Mouse (Mus musculus): ENCODE measurements around the gene Tcstv3.
"Not testable (repeated sequence)": the region's sequence is repeated elsewhere in the genome, so short reads cannot be mapped to it uniquely, and the experiment has no call there.

Tcstv3 gene

GRCm38 (mm10) chr13:120316578-120316977 is at the start of gene Tcstv3:
TSS of gene Tcstv3 (plus strand) at chr13:120316878.
- not testable (repeated sequence) for DNase-seq

DNA sequence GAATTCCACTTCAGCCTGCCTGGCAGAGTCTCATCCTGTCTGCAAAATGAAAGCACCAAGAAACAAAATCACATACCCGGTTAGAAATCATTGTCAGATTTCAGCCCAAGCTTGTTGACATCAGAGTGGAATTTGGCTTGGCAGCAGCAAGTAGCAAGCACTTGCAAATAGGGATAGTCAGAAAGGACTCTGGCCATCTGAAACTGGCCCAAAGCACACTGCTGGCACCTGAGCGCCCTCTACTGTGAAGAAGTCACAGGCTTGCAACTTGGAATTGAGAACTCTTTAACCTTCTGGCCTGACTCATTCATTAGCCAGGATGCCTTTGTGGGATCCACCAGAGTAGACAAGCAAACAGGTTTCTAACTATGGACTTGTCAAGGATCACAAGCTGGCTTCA is 38.8 kb upstream of the Tcstv3 start:
- DNase-seq = not testable (repeated sequence)

- DNase-seq = no peak
Observed at GRCm38 (mm10) chr13:120278784-120279183, 37.9 kb upstream of the Tcstv3 start.

GRCm38 (mm10) chr13:120299324-120299894 is 17.3 kb upstream of the Tcstv3 start:
- DNase-seq = no peak

DNA sequence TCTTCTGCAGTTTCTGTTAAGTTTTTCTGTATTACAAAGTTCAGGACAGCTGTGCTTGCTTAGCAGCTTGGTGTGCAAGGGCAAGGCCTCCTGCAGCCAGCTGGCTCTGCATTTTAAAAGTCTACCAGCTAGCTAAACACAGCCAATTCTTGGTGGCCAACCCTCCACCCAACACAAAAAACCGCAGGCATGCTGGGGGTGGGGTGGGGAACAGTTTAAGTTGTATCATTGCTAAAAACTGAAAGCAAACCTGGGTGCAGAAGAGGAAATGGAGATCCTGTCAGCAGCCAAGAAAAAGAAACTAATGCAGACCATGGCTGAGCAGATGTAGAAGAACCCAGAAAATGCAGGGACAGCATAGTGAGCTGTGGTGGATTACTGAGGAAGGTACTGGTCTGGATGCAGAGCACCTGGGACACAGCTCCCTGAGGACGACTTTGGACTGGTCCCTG is 16.7 kb upstream of the Tcstv3 start, which contains the start of gene BC147527:
Gene BC147527, plus strand, starts transcription at position 402 of the 452 bp plus-strand sequence.
- DNase-seq = no peak

DNA sequence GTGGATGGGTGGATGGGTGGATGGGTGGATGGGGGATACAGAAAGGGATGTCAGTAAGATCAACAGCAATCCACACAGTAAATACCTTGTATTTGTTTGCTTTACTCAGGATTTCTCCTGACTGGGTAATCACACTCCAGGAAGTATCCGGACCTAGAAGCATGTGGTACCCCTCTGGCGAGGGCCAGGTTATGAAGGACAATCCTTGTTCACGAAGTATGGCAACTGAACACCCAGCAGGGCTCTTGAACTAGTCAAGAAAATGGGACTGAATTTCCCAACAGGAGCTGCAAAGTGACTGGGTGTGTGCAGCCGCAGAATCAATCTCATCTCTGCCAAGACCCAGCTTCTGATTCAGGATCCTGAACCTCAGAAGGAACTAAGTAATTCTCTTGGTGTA is 15.8 kb upstream of the Tcstv3 start:
- DNase-seq = no peak

- no peak for DNase-seq
Observed at GRCm38 (mm10) chr13:120310749-120311148, 5.9 kb upstream of the Tcstv3 start.

DNA sequence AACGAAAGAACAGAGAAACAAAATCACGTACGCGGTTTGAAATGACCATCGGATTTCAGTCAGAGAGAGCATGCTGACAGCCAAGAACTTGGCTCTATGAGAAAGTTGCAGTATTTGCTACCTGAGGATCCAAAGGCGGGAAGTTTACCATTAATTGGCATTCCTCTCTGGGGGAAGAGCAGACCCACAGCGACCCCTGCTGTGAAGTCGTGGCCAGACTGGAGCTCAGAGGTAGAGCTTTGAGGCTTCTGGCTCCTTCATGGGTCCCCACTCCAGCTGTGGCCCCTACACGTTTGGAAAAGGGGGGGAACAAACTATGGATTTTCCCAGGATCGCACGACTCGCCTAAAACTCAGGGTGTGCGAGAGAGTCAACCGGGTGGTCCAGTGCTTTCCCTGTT is 3.1 kb upstream of the Tcstv3 start:
- DNase-seq = no peak

DNA sequence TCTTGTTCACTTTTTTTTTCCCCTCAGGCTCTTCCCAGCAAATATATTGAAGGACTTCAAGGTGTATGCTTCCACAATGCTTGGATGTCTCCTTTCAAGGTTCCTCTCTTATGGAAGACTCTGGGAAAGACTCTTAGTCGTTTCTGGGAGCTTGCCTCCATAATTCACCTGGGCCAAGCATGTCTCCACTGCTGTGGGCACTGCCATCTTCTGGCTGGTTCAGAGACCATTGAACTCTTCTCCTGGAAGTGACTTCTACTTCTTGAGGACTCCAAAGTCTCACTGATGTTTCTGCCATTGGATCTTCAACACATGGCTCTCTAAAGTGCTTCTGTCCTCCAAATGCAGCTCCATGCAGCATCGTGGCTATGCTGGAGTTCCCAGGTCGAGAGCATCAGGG is 3.5 kb downstream of the Tcstv3 start:
- no peak for DNase-seq

DNA sequence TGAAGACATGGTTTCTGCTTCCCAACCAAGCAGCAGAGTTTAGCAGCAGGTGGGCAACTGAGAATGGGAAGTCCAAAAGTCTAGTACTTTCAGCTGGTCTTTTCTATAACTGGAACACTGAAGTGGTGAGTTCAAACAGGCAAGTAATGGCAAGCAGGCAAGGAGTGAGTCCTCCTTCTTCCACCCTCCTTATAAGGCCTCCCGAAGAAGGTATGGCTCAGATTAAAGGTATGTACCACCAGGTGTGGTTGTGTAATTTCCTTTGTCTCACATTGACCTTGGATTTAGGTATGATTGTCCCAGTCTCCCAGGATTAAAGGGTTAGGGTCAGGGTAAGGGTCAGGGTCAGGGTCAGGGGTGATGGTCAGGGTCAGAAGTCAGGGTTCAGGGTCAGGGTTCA is 4.0 kb downstream of the Tcstv3 start:
- DNase-seq = no peak
